Mouse (Mus musculus): ENCODE results near the gene Madcam1. TPM values are rescaled to one million over a fixed set of nuclear protein-coding genes. Genes with fewer than 3 reads are reported as not detected.

Gene Madcam1
- total RNA-seq, 2 experiments from 2014 or later: not detected

- DNase-seq (ENCODE audit: low spot score in 2 of 2): peak; percentile 99
- intact Hi-C loops (cut with DNase I): loop anchor here (1.0 kb wide), 1 partner anchor 63 kb away; no protein-coding TSS in a partner anchor
These were observed 40.0 kb downstream of the Madcam1 start, which contains the start of gene Bsg for GRCm38 (mm10) chr10:79704065-79704969. Bsg (plus strand) TSS chr10:79704491.

- intact Hi-C loops (cut with DNase I): loop anchor here (1.0 kb wide), 1 partner anchor 62 kb away; no protein-coding TSS in a partner anchor
- DNase-seq (ENCODE audit: low spot score in 2 of 2): no peak
These were observed 40.6 kb downstream of the Madcam1 start for GRCm38 (mm10) chr10:79704970-79705360.

GRCm38 (mm10) chr10:79705951-79706350 lies 41.6 kb downstream of the Madcam1 start:
- intact Hi-C loops (cut with DNase I): no loop called here
- DNase-seq (ENCODE audit: low spot score in 2 of 2): no peak

GRCm38 (mm10) chr10:79706406-79707094 lies 42.2 kb downstream of the Madcam1 start:
- no peak for DNase-seq (ENCODE audit: low spot score in 2 of 2)
- intact Hi-C loops (cut with DNase I): no loop called here

- DNase-seq (ENCODE audit: low spot score in 2 of 2): no peak
These were observed 42.8 kb downstream of the Madcam1 start for GRCm38 (mm10) chr10:79707162-79707561.

GRCm38 (mm10) chr10:79707759-79708158 lies 43.4 kb downstream of the Madcam1 start:
- intact Hi-C loops (cut with DNase I): no loop called here

More at GRCm38 (mm10) chr10:79707162-79707561, 42.8 kb downstream of the Madcam1 start:
- intact Hi-C loops (cut with DNase I): no loop called here

GRCm38 (mm10) chr10:79708668-79709067 lies 44.3 kb downstream of the Madcam1 start:
- intact Hi-C loops (cut with DNase I): no loop called here
- no peak for DNase-seq (ENCODE audit: low spot score in 2 of 2)

More at GRCm38 (mm10) chr10:79707759-79708158, 43.4 kb downstream of the Madcam1 start:
- DNase-seq (ENCODE audit: low spot score in 2 of 2): no peak

- no peak for DNase-seq (ENCODE audit: low spot score in 2 of 2)
- intact Hi-C loops (cut with DNase I): no loop called here
These were observed 44.9 kb downstream of the Madcam1 start for GRCm38 (mm10) chr10:79709307-79709706.

GRCm38 (mm10) chr10:79712029-79712428 lies 47.7 kb downstream of the Madcam1 start:
- intact Hi-C loops (cut with DNase I): no loop called here

GRCm38 (mm10) chr10:79712499-79713126 lies 48.3 kb downstream of the Madcam1 start:
- peak; percentile 73 to 84 for DNase-seq (ENCODE audit: low spot score in 2 of 2)
- intact Hi-C loops (cut with DNase I): no loop called here

More at GRCm38 (mm10) chr10:79712029-79712428, 47.7 kb downstream of the Madcam1 start:
- no peak for DNase-seq (ENCODE audit: low spot score in 2 of 2)

- intact Hi-C loops (cut with DNase I): no loop called here
- no peak for DNase-seq (ENCODE audit: low spot score in 2 of 2)
These were observed 48.8 kb downstream of the Madcam1 start for GRCm38 (mm10) chr10:79713163-79713562.

GRCm38 (mm10) chr10:79714996-79715395 lies 50.6 kb downstream of the Madcam1 start:
- intact Hi-C loops (cut with DNase I): no loop called here
- no peak for DNase-seq (ENCODE audit: low spot score in 2 of 2)

GRCm38 (mm10) chr10:79716254-79716987 lies 52.1 kb downstream of the Madcam1 start, which contains the start of gene Hcn2:
Hcn2 (plus strand) TSS chr10:79716634.
- intact Hi-C loops (cut with DNase I): no loop called here
- no peak for DNase-seq (ENCODE audit: low spot score in 2 of 2)

GRCm38 (mm10) chr10:79716988-79717355 lies 52.6 kb downstream of the Madcam1 start:
- intact Hi-C loops (cut with DNase I): no loop called here
- DNase-seq (ENCODE audit: low spot score in 2 of 2): peak; percentile 61 to 66

- intact Hi-C loops (cut with DNase I): no loop called here
- DNase-seq (ENCODE audit: low spot score in 2 of 2): no peak
These were observed 53.4 kb downstream of the Madcam1 start for GRCm38 (mm10) chr10:79717640-79718357.

All from left cerebral cortex, postnatal 25 days (tissue).